Mouse (Mus musculus): Measurements from ENCODE around the gene Il3.

DNA sequence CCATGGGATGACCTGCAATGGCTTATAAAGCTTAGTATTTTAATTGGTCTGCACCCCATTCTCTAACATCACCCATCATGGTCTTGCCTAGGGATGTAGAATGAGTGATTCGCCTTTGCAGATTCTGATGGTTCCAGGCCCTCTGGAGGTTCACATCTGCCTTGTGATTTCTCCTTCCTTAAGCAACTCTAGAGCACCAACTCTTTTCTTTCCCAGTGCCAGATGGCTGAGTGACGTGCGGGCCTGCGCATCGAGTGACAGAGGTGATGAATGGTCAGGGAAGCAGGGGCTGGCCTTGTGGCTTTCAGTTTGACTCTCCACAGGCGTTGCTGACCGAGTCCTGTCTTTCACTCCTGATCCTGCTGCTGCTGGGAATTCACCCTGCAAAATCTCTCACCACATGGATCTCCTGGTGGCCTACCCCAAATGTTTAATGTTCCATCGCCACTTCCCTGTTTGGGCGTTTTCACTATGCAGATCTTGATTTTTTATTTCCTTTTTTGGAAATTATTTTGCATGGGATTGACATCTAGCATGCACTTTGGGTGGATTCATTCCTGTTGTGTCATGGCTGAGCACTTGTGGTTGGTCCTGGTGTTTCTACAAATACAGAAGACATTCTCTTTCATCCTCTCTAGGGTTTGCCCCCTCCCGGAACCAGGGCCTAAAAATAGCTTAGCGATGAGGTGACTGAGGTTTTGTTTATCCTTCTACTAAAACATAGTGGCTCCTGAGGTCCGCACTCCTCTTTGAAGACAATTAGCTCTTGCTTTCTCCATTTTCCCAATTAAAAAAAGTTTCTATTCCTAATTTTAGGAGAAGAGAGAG, 27.1 kb upstream of the Il3 start:
- TF ChIP-seq CTCF (IDR thresholded peaks at IDR 0.05; ENCODE audit: extremely low read depth, insufficient read depth, low read length) (no peak), POLR2A (IDR thresholded peaks at IDR 0.05; ENCODE audit: extremely low read depth, insufficient read depth, low read length) (no peak)
